9 mouse cellular contexts compared by ENCODE assay signal in the genomic region with DNA sequence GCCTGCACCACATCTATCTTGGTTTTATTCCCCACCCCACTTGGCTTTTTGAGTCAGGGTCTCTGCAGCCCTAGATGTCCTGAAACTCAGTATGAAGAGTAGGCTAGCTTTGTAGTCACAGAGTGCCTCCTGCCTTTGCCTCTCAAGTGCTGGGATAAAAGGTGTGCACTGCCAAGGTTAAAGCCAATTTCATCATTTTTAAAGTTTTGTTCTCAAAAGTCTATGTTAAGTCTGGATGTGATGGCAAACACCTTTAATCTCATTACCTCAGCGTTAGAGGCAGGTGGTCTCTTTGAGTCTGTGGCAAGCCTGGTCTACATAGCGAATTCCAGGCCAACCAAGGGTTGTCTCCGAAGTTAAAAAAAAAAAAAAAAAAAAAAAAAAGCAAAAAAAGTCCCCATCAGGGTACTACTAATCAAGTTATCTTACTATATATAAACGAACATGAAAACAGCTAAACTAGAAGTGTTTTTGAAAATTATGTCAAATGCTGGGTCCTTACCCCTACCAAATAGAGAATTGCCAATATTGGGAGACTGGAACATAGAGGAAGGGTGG. TPM values are rescaled to one million over a fixed set of nuclear protein-coding genes. Genes with fewer than 3 reads are reported as not detected.
A peak's percentile ranks its signal among the peaks of the same experiment; 100 is the strongest.
DNase-seq lines count a peak whose midpoint lies in the region; ATAC-seq and TF ChIP-seq lines count a peak whose summit lies in the region.
"Had no signal": no experiment of that assay in that cellular context is flagged by ENCODE, and none has a peak within 500 bp of the region (broad histone marks: within the 10 kb centered on the region; RNA-seq: fewer than 3 reads in every experiment).

No protein-coding gene starts in this region.

- peak overlapping the region; percentile 89 for H3K9ac ChIP-seq in embryonic facial prominence, embryonic 11.5 days (replicated peaks; ENCODE audit: low read length)
- H3K9ac ChIP-seq in intestine, embryonic 14.5 days (ENCODE audit: low read length): peak overlapping the region; percentile 75

- H3K79me2 ChIP-seq in myocyte (ENCODE audit: control insufficient read depth, insufficient read depth): peaks cover 58% of the 10 kb centered on the region

- peak overlapping the region; percentile 98 for H3K27ac ChIP-seq in layer of hippocampus, adult 2 months
- H3K27ac ChIP-seq in embryonic facial prominence, embryonic 11.5 days (replicated peaks; ENCODE audit: low read depth, low read length): no peak overlapping the region
- no peak overlapping the region for H3K27ac ChIP-seq in intestine, embryonic 14.5 days (ENCODE audit: low read depth)

- H3K36me3 ChIP-seq in embryonic facial prominence, embryonic 11.5 days (replicated peaks; ENCODE audit: control insufficient read depth, insufficient read depth, low read depth, low read length): no peaks in the 10 kb centered on the region
- H3K36me3 ChIP-seq in intestine, embryonic 14.5 days (ENCODE audit: control insufficient read depth, insufficient read depth, low read length): peaks cover 6% of the 10 kb centered on the region; the same call in 1 of the 2 replicates
- no peaks in the 10 kb centered on the region for H3K36me3 ChIP-seq in myocyte (ENCODE audit: control insufficient read depth, insufficient read depth)

- H3K4me1 ChIP-seq in embryonic facial prominence, embryonic 11.5 days (ENCODE audit: control insufficient read depth, insufficient read depth, low read length): no peaks in the 10 kb centered on the region
- peaks cover 15% of the 10 kb centered on the region for H3K4me1 ChIP-seq in intestine, embryonic 14.5 days (replicated peaks; ENCODE audit: control insufficient read depth, insufficient read depth, low read length)

- peak overlapping the region; percentile 68 for H3ac ChIP-seq in myocyte (ENCODE audit: control insufficient read depth, insufficient read length)

- no peak for TF ChIP-seq POLR2A in myocyte (IDR thresholded peaks at IDR 0.05; ENCODE audit: insufficient read length, low read depth)

- peak overlapping the region; percentile 87 for H3K4me3 ChIP-seq in layer of hippocampus, adult 2 months
- H3K4me3 ChIP-seq in embryonic facial prominence, embryonic 11.5 days (ENCODE audit: low read depth, low read length): peak overlapping the region; percentile 76
- peak overlapping the region; percentile 82 for H3K4me3 ChIP-seq in intestine, embryonic 14.5 days (ENCODE audit: low read depth, low read length)
- H3K4me3 ChIP-seq in myocyte: peak overlapping the region; percentile 53

- no peak for DNase-seq in layer of hippocampus, adult 2 months (ENCODE audit: low spot score in 2 of 2)
- DNase-seq in layer of hippocampus, adult 11-12 months (ENCODE audit: low spot score): no peak
- DNase-seq in embryonic facial prominence, embryonic 11.5 days (ENCODE audit: low spot score): no peak
- DNase-seq in intestine, embryonic 14.5 days (ENCODE audit: low spot score): no peak
- DNase-seq in right cerebral cortex, postnatal 4 days: no peak
- no peak for DNase-seq in adrenal gland, postnatal 36 days
- no peak for DNase-seq in frontal cortex, postnatal 36 days (ENCODE audit: low spot score in 2 of 2)
- DNase-seq: gastrocnemius, postnatal 10 days had no signal

- H3K9me3 ChIP-seq in embryonic facial prominence, embryonic 11.5 days (replicated peaks; ENCODE audit: control insufficient read depth, low read length): no peaks in the 10 kb centered on the region
- H3K9me3 ChIP-seq in intestine, embryonic 14.5 days (ENCODE audit: control insufficient read depth, low read length): no peaks in the 10 kb centered on the region

- TF ChIP-seq CTCF in layer of hippocampus, adult 2 months (conservative IDR thresholded peaks at IDR 0.05): no peak

- peak overlapping the region; percentile 64 for H3K4me2 ChIP-seq in embryonic facial prominence, embryonic 11.5 days (ENCODE audit: low read depth, low read length)
- peak overlapping the region; percentile 91 for H3K4me2 ChIP-seq in intestine, embryonic 14.5 days (ENCODE audit: low read length)
- peak overlapping the region; percentile 78 for H3K4me2 ChIP-seq in myocyte (ENCODE audit: low read depth)

- WGBS in embryonic facial prominence, embryonic 11.5 days: 55% methylated on average over 4 of the region's 4 CpGs
- 48% methylated on average over 4 of the region's 4 CpGs for WGBS in intestine, embryonic 14.5 days

- no peaks in the 10 kb centered on the region for H3K27me3 ChIP-seq in embryonic facial prominence, embryonic 11.5 days (ENCODE audit: control insufficient read depth, insufficient read depth, low read length)
- no peaks in the 10 kb centered on the region for H3K27me3 ChIP-seq in intestine, embryonic 14.5 days (replicated peaks; ENCODE audit: control insufficient read depth, insufficient read depth, low read length)
- no peaks in the 10 kb centered on the region for H3K27me3 ChIP-seq in myocyte (ENCODE audit: control insufficient read depth, insufficient read depth, insufficient read length)

- no peak for ATAC-seq in embryonic facial prominence, embryonic 11.5 days (replicated peaks; ENCODE audit: insufficient number of reproducible peaks, low FRiP score, low TSS enrichment, low read depth)
- ATAC-seq in intestine, embryonic 14.5 days (replicated peaks; ENCODE audit: low FRiP score, low TSS enrichment, low read depth): no peak

TF ChIP-seq in myocyte, 11 proteins besides CTCF, POLR2A, EP300 and RAD21:
- TF ChIP-seq TCF12 (IDR thresholded peaks at IDR 0.05; ENCODE audit: insufficient read depth, poor library complexity, severe bottlenecking) (no peak), E2F4 (IDR thresholded peaks at IDR 0.05; ENCODE audit: insufficient read depth) (no peak), USF1 (IDR thresholded peaks at IDR 0.05; ENCODE audit: low read depth) (no peak), MYOG (IDR thresholded peaks at IDR 0.05; ENCODE audit: control insufficient read depth in 1 of 3, insufficient read depth in 1 of 3, insufficient read length in 2 of 3, low read depth in 2 of 3) (no peak), CEBPB (IDR thresholded peaks at IDR 0.05; ENCODE audit: insufficient read depth, poor library complexity, severe bottlenecking) (no peak), TCF3 (IDR thresholded peaks at IDR 0.05; ENCODE audit: insufficient read length, low read depth) (no peak), SRF (IDR thresholded peaks at IDR 0.05; ENCODE audit: control insufficient read depth, insufficient read length, low read depth) (no peak), MYOD1 (IDR thresholded peaks at IDR 0.05; ENCODE audit: control insufficient read depth in 1 of 3, insufficient read length in 2 of 3, low read depth in 2 of 3) (no peak), POLR2AphosphoS2 (IDR thresholded peaks at IDR 0.05; ENCODE audit: insufficient read length, low read depth) (no peak)

RNA-seq across cellular contexts. Expression of gene Nup98, which starts 1.1 kb away (rescaled TPM):
- 10 to 100 TPM; 40.7 to 45.0 TPM for total RNA-seq in layer of hippocampus, adult 2 months (2021)
- polyA plus RNA-seq in embryonic facial prominence, embryonic 11.5 days (2014; fragmentation: Nextera tagmentation; extraction: Ambion mirVana): 47.9 and 49.0 TPM in 2 replicates
- polyA plus RNA-seq in intestine, embryonic 14.5 days (2014; fragmentation: Nextera tagmentation; extraction: Ambion mirVana): 46.6 and 52.1 TPM in 2 replicates
- 16.1 TPM for polyA plus RNA-seq in myocyte (2012; fragmentation: generic; extraction: Trizol)
- total RNA-seq in adrenal gland, postnatal 36 days (2021): 10 to 100 TPM; 61.1 to 78.2 TPM

RNA-seq across cellular contexts. Expression of gene Pgap2, which starts 1.1 kb away (rescaled TPM):
- 10 to 100 TPM; 24.3 to 30.6 TPM for total RNA-seq in layer of hippocampus, adult 2 months (2021)
- 70.1 and 73.5 TPM in 2 replicates for polyA plus RNA-seq in embryonic facial prominence, embryonic 11.5 days (2014; fragmentation: Nextera tagmentation; extraction: Ambion mirVana)
- 88.9 and 92.6 TPM in 2 replicates for polyA plus RNA-seq in intestine, embryonic 14.5 days (2014; fragmentation: Nextera tagmentation; extraction: Ambion mirVana)
- polyA plus RNA-seq in myocyte (2012; fragmentation: generic; extraction: Trizol): 33.3 TPM
- total RNA-seq in adrenal gland, postnatal 36 days (2021): 100 to 1,000 TPM in 1 of 2 experiments, 10 to 100 TPM in 1; 64.1 to 103 TPM

RNA-seq across cellular contexts. Expression of gene Rhog, which starts 47.0 kb away (rescaled TPM):
- 10 to 100 TPM; 23.4 to 23.9 TPM for total RNA-seq in layer of hippocampus, adult 2 months (2021)
- polyA plus RNA-seq in embryonic facial prominence, embryonic 11.5 days (2014; fragmentation: Nextera tagmentation; extraction: Ambion mirVana): 48.6 and 51.0 TPM in 2 replicates
- 63.7 and 65.0 TPM in 2 replicates for polyA plus RNA-seq in intestine, embryonic 14.5 days (2014; fragmentation: Nextera tagmentation; extraction: Ambion mirVana)
- 62.6 TPM for polyA plus RNA-seq in myocyte (2012; fragmentation: generic; extraction: Trizol)
- 10 to 100 TPM; 53.8 to 55.6 TPM for total RNA-seq in adrenal gland, postnatal 36 days (2021)

RNA-seq across cellular contexts. Expression of gene Stim1, which starts 58.7 kb away (rescaled TPM):
- 10 to 100 TPM; 61.3 to 66.8 TPM for total RNA-seq in layer of hippocampus, adult 2 months (2021)
- polyA plus RNA-seq in embryonic facial prominence, embryonic 11.5 days (2014; fragmentation: Nextera tagmentation; extraction: Ambion mirVana): 10.6 and 11.1 TPM in 2 replicates
- polyA plus RNA-seq in intestine, embryonic 14.5 days (2014; fragmentation: Nextera tagmentation; extraction: Ambion mirVana): 22.4 and 23.6 TPM in 2 replicates
- polyA plus RNA-seq in myocyte (2012; fragmentation: generic; extraction: Trizol): 37.0 TPM
- total RNA-seq in adrenal gland, postnatal 36 days (2021): 10 to 100 TPM; 63.5 to 73.1 TPM
